Mouse (Mus musculus): ENCODE measurements around the gene Cabp7. TPM values are rescaled to one million over a fixed set of nuclear protein-coding genes. Genes with fewer than 3 reads are reported as not detected.

The Cabp7 gene
- total RNA-seq, 2 experiments from 2014 or later: 320 to 358 TPM

DNA sequence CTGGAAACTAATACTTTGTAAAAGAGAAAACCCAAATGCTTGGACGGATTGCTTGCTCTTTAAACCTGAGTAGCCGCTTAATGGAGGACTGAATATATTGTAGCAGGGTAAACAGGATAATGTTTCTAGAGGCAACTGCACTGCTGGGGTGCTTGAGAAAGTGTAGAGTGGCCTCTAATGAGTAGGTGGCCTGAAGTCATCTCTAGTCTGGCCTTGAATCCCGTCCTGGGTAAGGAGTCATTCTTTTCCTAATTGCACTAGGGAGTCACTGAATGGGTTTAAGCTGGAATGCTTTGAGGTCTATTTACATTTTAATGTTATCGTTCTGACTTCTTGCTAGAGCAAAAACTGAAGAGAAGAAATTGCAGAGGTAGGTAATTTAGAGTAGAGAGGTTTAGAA, 41.4 kb downstream of the Cabp7 start:
- no peak for DNase-seq (ENCODE audit: low spot score in 2 of 2)

DNA sequence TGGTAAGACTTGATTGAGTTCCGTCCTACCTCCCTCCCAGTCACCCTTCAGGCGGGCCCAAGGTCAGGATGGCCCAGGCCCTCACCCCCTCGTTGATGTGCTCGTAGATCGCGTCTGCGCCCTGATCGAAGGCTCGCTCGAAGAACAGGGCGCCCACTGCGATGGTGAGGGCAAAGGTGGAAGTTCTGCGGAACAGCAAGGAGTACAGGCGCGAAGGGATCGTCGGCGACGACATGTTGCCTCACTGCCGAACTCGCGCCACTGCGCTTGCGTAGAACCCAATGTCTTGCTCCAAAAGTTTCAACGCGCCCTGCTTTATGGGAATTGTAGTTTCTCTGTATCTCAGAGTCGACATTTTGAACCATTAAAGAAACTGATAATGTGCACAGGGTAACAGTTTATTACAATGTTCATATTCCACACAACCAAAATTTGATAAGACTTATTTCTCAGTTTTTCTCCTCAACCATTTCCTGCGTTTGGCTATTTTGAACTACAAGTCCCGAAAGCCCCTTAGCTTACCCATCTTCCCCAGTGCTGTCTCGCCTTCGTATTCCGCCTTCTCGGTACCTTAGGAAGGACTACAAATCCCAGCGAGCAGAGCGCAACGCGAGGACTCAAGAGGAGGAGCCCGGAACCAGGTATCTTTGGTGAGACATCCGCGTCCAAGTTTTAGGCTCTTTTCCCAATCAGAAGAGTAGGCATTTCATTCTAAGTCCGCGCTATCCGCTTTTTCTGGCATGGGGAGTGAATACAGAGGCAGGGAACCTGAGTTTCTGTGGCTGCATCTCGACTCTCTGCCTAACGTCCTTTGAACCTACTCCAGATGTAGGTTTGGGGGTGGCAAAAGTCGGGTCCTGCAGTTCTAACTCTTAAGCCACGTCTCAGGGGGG, 42.3 kb downstream of the Cabp7 start, which contains the start of the genes Uqcr10 and Zmat5:
TSS of gene Uqcr10 (minus strand) at position 271 of the 893 bp plus-strand sequence.
TSS of gene Zmat5 (plus strand) at position 607 of the 893 bp plus-strand sequence.
- DNase-seq (ENCODE audit: low spot score in 2 of 2): peak; percentile 88 to 94

DNA sequence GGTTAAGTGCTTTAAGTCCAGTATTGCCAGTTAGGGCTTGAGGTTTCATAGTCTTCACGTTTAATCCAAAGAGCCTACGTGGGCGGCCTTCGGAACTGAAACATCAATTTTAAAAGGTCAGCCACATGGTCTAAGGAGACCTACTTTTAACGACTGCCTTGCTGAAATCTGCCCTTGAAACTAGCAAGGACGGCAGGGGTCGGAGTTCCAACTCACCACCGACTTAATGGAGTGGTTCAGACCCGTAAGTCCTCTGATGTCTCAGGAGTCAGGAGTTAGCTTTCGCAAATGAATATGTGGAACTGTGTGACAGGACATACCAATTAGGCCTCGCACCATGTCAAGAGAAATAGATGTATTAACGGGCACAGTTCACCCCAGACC, 42.9 kb downstream of the Cabp7 start:
- no peak for DNase-seq (ENCODE audit: low spot score in 2 of 2)

DNA sequence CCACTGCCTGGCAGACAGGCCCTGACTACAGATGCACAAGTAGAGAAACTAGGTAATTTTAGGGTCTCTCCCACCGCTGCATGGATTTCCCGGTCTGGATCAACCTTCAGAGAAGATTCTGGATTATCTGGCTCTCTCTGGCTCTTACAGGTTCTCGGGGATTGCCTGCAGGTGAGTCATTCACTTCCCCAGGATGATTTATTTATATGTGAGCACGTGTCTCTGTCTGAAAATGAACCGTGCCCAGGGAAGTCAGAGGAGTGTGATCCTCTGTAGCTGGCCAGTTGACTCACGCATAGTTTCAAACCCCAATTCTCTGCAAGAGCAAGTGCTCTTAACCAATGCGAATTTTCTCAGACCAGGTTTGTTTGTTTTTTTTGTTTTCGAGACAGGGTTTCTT, 45.9 kb downstream of the Cabp7 start:
- no peak for DNase-seq (ENCODE audit: low spot score in 2 of 2)

DNA sequence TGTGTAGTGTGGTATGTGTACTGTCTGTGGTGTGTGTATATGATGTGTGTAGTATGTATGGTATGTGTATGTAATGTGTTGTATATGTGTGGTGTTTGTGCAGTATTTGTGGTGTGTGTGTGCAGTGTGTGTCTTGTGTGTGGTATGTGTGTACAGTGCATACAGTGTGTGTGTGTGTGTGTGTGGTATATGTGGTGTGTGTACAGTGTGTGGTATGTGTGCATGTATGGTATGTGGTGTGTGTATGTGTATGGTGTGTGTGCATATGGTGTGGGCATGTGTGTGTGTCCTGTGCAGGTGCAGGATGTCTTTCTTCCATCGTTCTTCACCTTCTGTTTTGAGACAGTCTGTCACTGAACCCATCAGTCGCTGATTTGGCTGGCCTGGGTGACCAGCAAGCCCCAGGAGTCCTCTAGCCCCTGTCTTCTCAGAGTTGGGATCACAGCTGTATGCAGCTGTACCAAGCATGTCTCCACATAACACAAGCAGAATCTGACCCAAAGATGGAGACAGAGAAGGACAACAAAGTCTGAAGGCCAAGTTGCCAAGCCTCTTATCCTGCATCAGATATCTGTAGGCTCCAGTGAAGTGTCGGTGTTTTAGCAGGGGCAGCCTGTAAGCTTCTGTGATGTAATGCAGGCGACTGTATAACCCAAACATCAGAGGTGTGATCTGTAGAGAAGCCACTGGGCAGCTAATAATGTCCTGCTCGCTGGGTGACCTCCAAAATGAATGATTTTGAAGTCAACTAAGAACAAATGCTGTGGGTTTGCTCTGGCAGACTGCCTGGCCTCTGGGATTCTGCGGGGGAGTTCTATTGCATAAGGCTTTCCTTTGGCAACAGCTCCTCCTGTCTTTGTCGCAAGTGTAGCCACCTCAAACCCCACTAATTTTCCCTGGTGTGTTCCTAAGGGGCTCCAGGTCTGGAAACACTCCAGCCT, 49.3 kb downstream of the Cabp7 start:
- DNase-seq (ENCODE audit: low spot score in 2 of 2): peak; percentile 75 to 88

DNA sequence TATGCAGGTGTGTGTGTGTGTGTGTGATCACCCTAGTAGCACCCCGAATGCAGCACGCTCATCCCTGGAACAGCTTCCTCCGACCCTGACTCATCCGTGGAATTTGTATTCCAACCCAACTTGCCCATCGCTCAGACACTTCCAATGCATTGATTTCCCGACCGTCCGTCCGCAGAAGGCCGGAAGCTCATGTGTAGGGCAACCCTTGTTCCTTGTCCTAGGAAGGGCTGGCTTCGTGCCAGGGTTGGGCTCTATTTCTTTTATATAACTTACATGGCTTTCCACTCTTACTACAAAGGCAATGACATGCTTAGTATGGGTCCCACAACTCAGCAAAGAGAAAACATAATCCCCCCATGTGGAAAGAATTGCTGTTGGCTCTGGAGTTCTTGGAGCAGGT, 54.4 kb downstream of the Cabp7 start:
- DNase-seq (ENCODE audit: low spot score in 2 of 2): no peak

DNA sequence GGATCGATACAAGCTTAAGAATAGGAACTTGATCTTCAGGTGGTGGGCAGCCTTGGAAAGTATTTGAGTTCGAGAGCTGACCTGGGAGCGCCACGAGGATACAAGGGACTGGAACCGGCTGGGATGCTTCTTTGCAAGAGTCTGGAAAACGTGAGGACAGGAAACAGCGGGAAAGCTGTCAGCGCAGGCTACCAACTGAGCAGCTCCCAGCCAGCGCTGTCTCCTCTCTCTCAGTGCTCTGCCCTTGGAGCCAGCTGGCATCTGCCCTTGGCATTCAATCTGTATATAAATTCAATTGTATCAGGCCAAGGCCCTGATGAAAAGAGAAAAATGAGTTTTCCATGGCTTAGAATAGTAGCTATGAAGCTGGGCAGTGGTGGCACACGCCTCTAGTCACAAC, 55.4 kb downstream of the Cabp7 start:
- DNase-seq (ENCODE audit: low spot score in 2 of 2): peak in 1 of 2 experiments; percentile 59

DNA sequence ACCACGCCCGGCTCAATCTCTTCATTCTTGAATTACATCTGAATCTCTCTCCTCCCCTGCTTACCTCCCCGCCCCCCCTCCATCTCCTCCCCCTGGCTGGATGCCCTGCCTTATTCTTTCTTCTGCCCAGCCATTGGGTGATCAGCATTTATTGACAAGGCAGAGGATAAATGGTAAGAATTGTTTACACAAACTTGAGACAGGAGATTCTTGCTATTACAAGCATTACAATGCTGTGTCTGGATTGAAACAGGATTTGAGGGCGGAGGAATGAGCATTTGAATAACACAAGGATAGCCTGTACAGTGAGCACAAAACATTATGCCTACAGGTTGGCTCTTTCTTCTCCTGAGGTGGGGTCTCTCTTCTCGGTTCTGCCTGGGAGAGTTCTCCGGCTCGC, 56.2 kb downstream of the Cabp7 start:
- no peak for DNase-seq (ENCODE audit: low spot score in 2 of 2)

DNA sequence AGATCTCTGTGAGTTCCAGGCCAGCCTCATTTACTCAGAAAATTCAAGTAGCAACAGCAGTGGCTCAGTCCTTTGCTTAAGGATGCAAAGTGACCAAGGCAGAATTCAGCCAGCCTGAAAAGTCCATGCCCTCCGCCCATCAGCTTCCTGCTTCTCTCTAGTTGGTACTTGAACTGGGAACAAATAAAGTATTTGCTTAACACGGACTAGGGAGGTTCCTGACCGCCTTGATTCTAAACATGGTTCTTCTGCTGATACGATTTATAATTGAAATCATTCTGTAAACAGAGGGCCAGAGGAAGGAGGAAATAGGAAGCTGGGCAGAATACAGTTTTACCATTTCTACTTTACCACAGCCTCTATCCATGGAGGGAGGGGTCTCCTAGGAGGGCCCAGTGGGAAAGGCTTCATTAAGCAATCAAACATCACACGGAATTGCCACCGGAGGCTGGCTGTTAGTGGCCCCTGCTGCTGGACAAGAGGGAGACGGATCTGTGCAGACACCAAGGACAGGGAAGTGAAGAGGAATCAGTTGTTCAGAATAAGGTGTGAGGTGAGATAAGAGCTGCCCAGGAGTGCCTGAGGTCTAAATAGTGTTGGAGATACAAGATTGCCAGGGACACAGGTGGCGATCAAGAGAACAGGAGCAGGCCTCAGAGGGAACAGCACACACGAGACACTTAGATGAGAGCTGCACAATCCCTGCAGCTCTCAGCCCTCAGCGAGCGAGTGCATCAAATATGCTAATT, 57.8 kb downstream of the Cabp7 start:
- DNase-seq (ENCODE audit: low spot score in 2 of 2): no peak

DNA sequence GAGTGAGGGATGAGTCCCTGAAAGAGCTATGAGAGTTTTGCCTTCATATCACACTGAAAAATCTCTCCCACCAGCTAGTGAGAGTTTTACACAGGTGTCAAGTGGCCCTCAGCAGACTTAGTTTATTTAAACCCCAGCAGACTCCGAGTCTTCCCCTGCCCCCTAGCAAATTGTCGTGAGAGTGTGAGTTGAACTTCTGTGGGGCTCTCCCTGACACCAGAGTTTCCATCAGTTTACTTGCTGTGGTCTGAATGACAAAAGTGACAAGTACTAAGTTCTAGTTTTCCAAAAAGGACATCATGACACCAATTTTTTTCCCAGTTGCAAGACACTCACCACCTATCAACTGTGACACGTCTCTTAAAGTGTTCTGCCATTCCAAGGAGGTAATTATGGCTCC, 58.7 kb downstream of the Cabp7 start:
- no peak for DNase-seq (ENCODE audit: low spot score in 2 of 2)

DNA sequence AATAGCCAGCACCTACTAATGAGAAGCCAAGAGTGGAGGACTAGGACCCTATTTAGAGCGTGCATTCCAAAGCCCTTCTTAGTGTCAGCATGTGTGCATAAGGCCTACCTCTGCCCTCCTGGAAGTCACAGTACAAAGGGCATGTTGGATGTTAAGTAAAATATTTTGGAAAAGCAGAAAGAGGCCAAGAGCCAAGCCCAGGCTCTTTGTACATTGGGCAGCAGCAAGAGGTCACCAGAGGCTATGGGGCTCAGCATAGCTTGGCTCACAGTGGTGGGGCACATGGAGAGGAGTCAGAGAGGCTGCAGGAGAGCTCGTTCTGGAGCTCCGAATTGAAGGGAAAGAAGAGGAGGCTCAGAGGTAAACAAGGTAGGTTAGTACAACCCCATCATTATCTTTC, 59.6 kb downstream of the Cabp7 start:
- DNase-seq (ENCODE audit: low spot score in 2 of 2): no peak

Other genes with a start within 250 kb of the Cabp7 start
- gene Mtmr3, start 151.9 kb downstream of the Cabp7 start, total RNA-seq (2021): 10 to 100 TPM; 69.1 to 71.2 TPM
- gene Gm11032, start 126.7 kb downstream of the Cabp7 start, total RNA-seq (2021): not detected
- 10 to 100 TPM; 23.3 to 26.7 TPM for gene Ascc2, start 109.0 kb downstream of the Cabp7 start, total RNA-seq (2021)
- gene Uqcr10, start 42.4 kb downstream of the Cabp7 start, total RNA-seq (2021): 100 to 1,000 TPM; 372 to 389 TPM
- gene Zmat5, start 42.1 kb downstream of the Cabp7 start, total RNA-seq (2021): 10 to 100 TPM; 32.4 to 34.4 TPM
- 10 to 100 TPM; 88.6 to 99.8 TPM for gene Nf2, start 102.8 kb upstream of the Cabp7 start, total RNA-seq (2021)
- 10 to 100 TPM; 90.6 to 97.0 TPM for gene Nipsnap1, start 127.2 kb upstream of the Cabp7 start, total RNA-seq (2021)
- 10 to 100 TPM; 37.1 to 37.2 TPM for gene Thoc5, start 148.5 kb upstream of the Cabp7 start, total RNA-seq (2021)
- gene Nefh, start 201.3 kb upstream of the Cabp7 start, total RNA-seq (2021): 10 to 100 TPM; 43.1 to 44.6 TPM
- 100 to 1,000 TPM; 155 TPM for gene Ap1b1, start 240.0 kb upstream of the Cabp7 start, total RNA-seq (2021)